Mouse (Mus musculus): ENCODE measurements around the gene Dcaf1. TPM values are rescaled to one million over a fixed set of nuclear protein-coding genes. Genes with fewer than 3 reads are reported as not detected.

Gene Dcaf1
- 10 to 100 TPM; 32.5 to 33.7 TPM for total RNA-seq (2021)
- long read RNA-seq, full-length matches to known transcripts = 1 of 35 reads
- long read RNA-seq, partial matches to known transcripts = 2 of 35 reads
- long read RNA-seq, other reads (novel, unspliced or antisense) = 32 of 35 reads

- peak; percentile 87 to 97 for DNase-seq (ENCODE audit: low spot score in 2 of 2)
These were observed at the start of gene Dcaf1 for GRCm38 (mm10) chr9:106821618-106822380. Dcaf1 (plus strand) TSS chr9:106821874.

GRCm38 (mm10) chr9:106776116-106776515 lies 45.6 kb upstream of the Dcaf1 start:
- DNase-seq (ENCODE audit: low spot score in 2 of 2) = no peak

GRCm38 (mm10) chr9:106777423-106777822 lies 44.3 kb upstream of the Dcaf1 start:
- DNase-seq (ENCODE audit: low spot score in 2 of 2) = no peak

DNA sequence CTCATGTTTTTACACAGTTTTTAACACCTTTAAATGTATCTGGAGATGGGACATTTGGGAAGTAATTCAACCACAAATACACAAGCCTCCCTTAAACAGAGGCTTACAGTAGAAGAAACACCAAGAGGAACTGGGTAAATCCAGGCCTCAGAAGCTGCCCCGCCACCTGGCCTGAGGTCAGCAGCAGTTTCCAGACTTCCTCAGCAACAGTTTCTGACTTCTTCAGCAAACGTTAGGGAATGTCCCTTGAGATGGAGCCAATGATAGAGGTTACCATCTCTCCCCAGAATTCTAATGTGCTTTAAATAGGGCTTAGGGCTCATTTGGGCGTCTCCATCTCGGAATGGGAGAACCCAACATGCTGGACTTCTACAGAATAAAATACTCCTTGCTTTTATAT lies 43.4 kb upstream of the Dcaf1 start:
- DNase-seq (ENCODE audit: low spot score in 2 of 2) = no peak

- DNase-seq (ENCODE audit: low spot score in 2 of 2) = no peak
These were observed 41.6 kb upstream of the Dcaf1 start for GRCm38 (mm10) chr9:106780086-106780485.

DNA sequence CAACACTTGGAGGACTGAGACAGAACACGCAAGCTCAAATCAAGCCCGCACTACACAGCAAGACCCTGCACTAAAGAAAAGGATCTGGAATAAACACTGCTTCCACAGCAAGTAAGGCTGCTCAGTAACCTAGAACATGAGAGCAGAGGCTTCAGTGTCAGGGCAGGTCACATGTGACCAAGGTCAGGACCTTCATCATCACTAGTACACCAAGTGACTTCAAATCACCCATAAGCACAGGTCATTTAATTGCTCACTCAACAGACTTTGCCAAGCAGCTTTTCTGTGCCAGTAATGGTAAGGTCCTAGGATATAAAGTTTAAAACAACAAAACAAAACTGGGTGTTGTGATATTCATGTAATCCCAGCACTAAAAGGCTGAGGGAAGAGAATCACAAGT lies 38.1 kb upstream of the Dcaf1 start:
- no peak for DNase-seq (ENCODE audit: low spot score in 2 of 2)

DNA sequence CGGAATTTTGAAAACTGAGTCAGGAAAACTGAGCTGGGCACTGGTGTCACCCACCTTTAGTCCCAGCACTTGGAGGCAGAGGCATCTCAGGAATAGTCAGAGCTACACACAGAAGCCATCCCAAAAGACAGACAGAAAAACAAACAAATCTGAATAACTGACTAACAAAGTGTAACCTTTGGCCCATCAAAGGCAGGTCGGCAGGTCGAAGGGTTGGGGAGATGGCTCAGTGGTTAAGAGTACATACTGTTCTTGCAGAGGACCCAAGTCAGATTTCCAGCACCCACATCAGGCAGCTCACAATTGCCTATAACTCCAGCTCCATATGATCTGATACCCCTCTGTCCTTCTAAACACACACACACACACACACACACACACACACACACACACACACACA lies 36.5 kb upstream of the Dcaf1 start:
- DNase-seq (ENCODE audit: low spot score in 2 of 2) = no peak

DNA sequence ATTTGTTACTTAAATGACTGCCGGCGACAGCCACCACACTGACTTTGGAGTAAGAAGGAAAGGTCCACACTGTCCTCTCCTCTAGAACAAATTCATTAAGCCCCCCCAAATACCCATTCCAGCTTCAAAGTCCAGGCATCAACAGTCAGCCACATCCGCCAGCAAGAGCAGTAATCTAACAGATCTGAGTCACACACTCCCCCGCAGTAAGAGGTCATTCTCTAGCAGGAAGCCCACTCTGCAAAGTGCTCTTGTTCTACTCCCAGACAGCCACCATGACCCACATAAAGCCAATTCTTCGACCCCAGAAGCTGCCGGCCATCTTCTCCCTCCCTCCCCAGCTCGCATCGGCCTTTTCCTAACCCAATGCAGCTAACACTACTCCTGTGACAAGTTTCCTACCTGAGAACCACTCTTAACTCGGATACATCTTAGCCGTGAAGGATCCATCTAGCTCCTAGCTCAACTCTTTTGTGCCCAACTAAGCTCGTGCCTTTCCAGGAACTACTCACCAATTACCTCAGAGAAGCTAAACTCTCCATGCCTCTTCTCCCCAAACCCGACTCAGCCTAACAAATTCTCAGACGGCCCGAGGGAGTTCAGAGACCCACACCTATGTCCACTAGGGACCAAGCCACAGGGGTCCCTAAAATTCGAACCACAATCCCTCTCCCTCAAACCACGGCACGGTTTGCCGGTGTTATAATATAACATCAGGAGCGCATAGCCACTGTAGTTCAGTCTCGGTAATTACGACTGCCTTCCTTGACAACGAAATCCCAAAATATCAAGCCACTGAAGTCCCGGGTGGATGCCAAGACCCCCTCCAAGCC lies 33.5 kb upstream of the Dcaf1 start:
- DNase-seq (ENCODE audit: low spot score in 2 of 2) = peak; percentile 1 to 5

DNA sequence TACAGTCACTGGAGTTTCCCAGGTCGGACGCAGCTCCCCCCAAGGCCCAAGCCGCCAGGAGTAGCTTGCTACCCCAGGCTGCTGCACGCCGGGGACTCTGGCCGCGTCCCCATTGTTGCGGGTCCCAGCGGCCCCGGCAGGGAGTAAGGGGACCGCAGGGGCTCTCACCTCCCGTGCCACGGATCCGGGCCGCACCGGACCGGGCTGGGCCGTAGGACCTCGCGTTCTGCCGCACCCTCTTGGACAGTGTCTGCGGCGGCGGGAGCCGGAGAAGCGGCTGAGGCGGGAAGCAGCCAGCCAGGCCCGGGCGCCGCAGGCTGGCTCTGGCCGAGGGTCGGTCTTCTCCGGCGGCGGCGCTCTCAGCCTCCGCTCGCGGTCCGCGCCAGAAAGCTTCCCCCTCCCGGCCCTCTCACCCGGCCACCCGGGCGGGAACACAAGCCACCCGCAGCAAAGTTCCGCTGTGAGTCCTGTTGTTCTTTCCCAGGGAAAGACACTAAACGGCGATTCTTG lies 32.8 kb upstream of the Dcaf1 start, which contains the start of gene Rad54l2:
Gene Rad54l2 (minus strand): TSS at position 383 of the 510 bp plus-strand sequence.
- DNase-seq (ENCODE audit: low spot score in 2 of 2) = peak; percentile 77 to 82

- DNase-seq (ENCODE audit: low spot score in 2 of 2) = no peak
These were observed 32.3 kb upstream of the Dcaf1 start for GRCm38 (mm10) chr9:106789363-106789762.

DNA sequence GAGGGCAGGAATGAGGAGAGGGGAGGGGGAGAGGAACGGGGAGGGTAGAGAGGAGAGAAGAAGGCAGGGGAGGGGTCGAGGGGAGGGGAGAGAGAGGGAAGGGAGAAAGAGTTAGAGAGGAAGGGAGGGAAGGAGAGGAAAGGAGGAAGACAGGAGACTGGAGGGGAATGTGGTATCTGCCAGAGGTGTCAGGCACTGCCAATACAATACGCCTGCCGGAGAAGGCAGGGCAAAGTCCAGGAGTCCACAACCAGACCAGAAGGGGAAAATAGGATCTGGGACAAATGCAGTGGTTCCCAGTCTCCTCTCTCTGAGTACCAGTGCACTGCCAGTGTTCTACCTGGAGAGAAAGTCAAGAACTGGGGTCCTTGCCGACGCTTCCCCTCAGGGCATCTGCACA lies 30.8 kb upstream of the Dcaf1 start:
- no peak for DNase-seq (ENCODE audit: low spot score in 2 of 2)

DNA sequence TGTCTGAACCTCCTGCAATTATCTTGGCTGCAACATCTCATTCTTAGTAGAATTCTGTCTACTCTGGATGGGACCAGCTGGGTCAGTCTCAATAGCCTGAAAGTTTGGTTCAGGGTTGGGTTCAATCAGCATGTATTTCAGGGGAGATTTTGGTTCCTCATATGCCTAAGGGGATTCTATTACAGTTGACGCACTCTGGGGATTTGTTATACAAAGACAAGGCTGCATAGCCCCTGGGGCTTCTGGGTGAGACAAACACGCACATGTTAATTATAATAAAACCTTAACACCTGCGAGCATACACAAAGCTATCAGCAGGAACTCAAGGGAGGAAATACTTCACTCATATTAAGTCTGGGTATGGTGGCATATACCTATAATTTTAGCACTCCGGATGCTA lies 15.2 kb upstream of the Dcaf1 start:
- no peak for DNase-seq (ENCODE audit: low spot score in 2 of 2)

DNA sequence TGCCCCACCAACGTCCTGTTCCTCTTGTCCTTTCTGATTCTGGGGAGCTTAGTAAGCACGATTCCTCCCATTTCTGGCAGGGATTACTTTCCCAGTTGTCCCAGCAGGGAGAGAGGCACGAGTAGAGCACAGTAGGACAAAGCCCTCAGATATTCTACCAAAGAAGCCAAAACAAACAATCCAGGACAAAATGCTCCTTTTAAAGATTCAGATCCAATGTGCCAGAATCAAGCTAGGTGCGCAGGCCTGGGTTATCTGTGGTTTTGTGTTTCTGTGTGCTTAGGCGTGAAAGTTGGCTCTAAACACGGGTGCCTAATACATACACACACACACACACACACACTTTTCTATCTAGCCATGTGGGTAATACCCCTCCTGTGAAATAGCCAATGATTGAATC lies 3.5 kb upstream of the Dcaf1 start:
- DNase-seq (ENCODE audit: low spot score in 2 of 2) = no peak

DNA sequence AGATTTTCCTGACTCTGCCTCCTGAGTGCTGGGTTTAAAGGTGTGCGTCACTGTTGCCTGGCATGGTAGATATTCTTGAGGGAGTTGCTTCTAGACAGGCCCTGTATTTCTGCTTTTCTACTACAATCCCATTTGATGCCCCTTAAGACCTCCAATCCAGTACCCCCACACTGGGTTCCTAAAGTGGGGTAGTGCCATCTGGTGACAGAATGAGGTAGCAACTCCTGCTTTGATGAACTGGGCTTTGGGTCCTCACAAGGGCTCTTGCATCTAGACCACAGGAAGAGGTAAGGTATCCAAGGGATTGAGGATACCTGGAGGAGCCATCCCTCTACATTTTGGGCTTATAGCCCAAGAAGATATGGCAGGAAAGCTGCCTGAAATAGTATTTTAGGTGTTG lies 2.5 kb upstream of the Dcaf1 start:
- peak in 1 of 2 experiments; percentile 23 for DNase-seq (ENCODE audit: low spot score in 2 of 2)

DNA sequence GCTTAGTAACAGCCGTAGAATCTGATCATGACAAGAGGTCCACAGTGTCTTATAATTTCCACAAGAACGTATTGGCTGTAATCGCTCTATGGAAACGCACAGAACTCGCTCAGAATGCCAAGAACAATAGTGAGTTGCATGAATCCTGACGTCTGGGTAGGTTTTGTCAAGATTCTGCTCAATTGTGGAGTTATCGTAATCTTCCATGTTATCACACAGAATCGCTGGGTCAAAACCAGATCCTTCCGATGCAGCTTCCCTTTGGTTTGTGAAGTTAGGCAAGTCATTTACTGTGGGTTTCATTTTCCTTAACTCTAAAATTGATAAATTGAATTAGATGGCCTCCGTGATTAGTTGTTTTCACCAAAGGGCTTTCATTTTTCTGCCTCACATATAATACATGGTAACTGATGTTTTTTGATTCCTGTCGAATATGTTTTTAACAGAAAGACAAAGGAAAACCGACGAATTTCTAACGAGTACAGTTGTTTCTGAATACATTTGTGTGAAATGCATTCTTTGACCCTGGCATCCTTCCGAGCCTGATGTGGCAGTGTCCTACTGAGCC lies 540 bp upstream of the Dcaf1 start:
- DNase-seq (ENCODE audit: low spot score in 2 of 2) = peak in 1 of 2 experiments; percentile 11

- DNase-seq (ENCODE audit: low spot score in 2 of 2) = peak; percentile 65 to 70
These were observed 869 bp downstream of the Dcaf1 start for GRCm38 (mm10) chr9:106822381-106823104.

DNA sequence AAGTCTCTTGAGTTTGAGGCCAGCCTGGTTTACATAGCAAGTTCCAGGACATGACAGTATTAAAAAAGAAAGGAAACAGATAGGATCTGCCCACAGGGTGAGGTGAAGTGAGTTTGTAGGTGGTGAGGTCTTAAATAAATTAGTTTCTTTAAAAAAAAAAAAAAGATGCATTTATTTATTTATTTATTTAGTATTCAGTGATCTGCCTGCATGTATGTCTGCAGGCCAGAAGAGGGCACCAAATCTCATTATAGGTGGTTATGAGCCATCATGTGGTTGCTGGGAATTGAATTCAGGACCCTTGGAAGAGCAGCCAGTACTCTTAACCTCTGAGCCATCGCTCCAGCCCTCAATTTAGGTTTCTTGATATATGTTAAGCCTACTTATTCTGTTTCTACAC lies 18.9 kb downstream of the Dcaf1 start:
- DNase-seq (ENCODE audit: low spot score in 2 of 2) = no peak

GRCm38 (mm10) chr9:106842800-106843199 lies 21.1 kb downstream of the Dcaf1 start:
- no peak for DNase-seq (ENCODE audit: low spot score in 2 of 2)

DNA sequence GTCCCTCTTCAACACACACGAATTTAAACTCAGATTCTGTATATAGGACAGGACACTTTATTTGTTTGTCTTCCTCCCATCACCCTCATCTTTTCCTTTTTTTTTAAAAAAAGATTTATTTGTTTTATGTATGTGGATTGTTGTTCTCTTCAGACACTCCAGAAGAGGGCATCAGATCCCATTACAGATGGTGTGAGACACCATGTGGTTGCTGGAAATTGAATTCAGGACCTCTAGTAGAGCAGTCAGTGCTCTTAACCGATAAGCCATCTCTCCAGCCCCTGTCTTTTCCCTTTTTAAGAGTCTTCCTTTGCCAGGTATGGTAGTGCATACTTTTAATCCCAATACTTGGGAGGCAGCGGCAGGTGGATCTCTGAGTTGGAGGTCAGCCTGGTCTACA lies 35.0 kb downstream of the Dcaf1 start:
- DNase-seq (ENCODE audit: low spot score in 2 of 2) = no peak

DNA sequence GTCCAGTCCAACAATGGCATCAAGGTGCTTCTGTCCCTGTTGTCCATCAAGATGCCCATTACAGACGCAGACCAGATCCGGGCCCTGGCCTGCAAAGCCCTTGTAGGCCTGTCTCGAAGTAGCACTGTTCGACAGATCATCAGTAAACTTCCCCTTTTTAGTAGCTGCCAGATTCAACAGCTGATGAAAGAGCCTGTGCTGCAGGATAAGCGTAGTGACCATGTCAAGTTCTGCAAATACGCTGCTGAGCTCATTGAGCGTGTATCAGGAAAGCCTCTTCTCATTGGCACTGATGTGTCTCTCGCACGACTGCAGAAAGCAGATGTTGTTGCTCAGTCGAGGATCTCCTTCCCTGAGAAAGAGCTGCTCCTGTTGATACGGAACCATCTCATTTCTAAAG lies 36.4 kb downstream of the Dcaf1 start:
- DNase-seq (ENCODE audit: low spot score in 2 of 2) = no peak

GRCm38 (mm10) chr9:106874216-106874615 lies 52.5 kb downstream of the Dcaf1 start:
- DNase-seq (ENCODE audit: low spot score in 2 of 2) = no peak

All from layer of hippocampus, adult 18-20 months (tissue).